Mouse (Mus musculus) large intestine, adult 2 months (tissue): ENCODE data around the gene Gm6482. TPM values are rescaled to one million over a fixed set of nuclear protein-coding genes. Genes with fewer than 3 reads are reported as not detected.
"Not testable (repeated sequence)": the region's sequence is repeated elsewhere in the genome, so short reads cannot be mapped to it uniquely, and the experiment has no call there.

Source experiments
- DNase-seq: peaks from one replicate; pipeline ENCODE4 v3.0.0-alpha.2; 2012; ENCODE audit warnings: low read depth, low spot score
- WGBS: fragments of 180-500 bp; shearing (Covaris S2); methylation state at CpG from one replicate; pipeline ENCODE4 v1.1.7; 2018; 5-methylcytosine and 5-hydroxymethylcytosine counted together
- polyA plus RNA-seq: library from polyadenylated mRNA; depleted of rRNA; stranded (reverse); fragments of >200 nt; gene quantifications from 2 replicates; pipeline ENCODE4 v1.2.3, GENCODE M21; 2012; rRNA removed

The Gm6482 gene
- polyA plus RNA-seq: not detected in 2 replicates

GRCm38 (mm10) chr14:41408181-41408580 lies at the start of gene Gm6482:
Gene Gm6482, minus strand, starts transcription at chr14:41408281.
- DNase-seq: not testable (repeated sequence)
- WGBS: 78% methylated on average over 1 of the region's 2 CpGs

- DNase-seq: not testable (repeated sequence)
- WGBS: no CpG with 5 or more reads among the region's 2 CpGs
Observed at GRCm38 (mm10) chr14:41453418-41453817, 45.3 kb upstream of the Gm6482 start, which contains the start of gene Gm7954. Gene Gm7954, minus strand, starts transcription at chr14:41453518.

GRCm38 (mm10) chr14:41425393-41426075 lies 17.5 kb upstream of the Gm6482 start:
- 17% methylated on average over 13 of the region's 16 CpGs for WGBS
- not testable (repeated sequence) for DNase-seq

DNA sequence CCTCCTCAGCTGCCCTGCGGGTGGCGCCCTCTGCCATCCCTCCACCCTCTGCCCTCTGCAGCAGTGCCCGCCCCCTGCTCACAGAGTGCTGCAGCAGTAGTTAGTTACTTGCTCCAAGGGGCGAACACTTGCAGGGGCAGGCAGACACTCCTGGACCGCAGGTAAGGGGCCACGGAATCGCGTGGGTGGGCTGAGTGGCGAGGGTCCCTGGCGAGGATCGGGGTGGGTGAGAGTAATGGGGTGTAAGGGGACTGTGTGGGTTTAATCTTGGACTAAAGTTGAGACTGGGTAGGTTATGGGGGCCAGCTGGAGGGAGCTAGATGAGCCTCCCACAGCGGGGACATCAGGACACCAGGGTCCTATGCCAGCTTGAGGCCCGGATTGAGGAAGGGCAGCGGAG lies 16.6 kb upstream of the Gm6482 start:
- WGBS: 23% methylated on average over 14 of the region's 14 CpGs
- not testable (repeated sequence) for DNase-seq

DNA sequence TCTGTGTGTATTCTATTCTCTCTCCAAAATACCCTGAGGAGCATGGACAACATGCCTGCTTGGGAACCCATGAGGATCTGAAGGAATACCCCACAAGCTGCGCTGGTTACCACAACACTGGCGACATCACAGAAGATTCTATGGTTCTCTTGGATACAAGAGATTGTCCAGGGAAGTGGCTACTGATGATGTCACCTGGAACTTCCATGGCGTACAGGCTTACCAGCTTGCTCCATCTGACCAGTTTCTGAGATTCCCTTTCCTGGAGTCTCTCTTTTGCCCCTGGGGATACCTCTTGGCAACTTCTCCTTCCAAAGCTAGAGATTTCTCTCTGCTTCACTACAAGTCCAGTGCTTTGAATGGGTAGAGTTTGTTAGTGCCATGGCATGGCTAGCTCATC lies 21.8 kb downstream of the Gm6482 start, which contains the start of gene Gm7945:
Gene Gm7945 (minus strand): TSS at position 101 of the 400 bp plus-strand sequence.
- WGBS: no CpG with 5 or more reads among the region's 3 CpGs
- not testable (repeated sequence) for DNase-seq

Other genes starting within 250 kb of the Gm6482 start
- gene Sftpd, start 223.1 kb downstream of the Gm6482 start, polyA plus RNA-seq: not detected in 2 replicates
- gene Gm2832, start 129.5 kb downstream of the Gm6482 start, polyA plus RNA-seq: not detected in 2 replicates
- gene Gm5798, start 59.7 kb downstream of the Gm6482 start, polyA plus RNA-seq: not detected in 2 replicates
- not detected in 2 replicates for gene Gm7945, start 21.9 kb downstream of the Gm6482 start, polyA plus RNA-seq
- not detected in 2 replicates for gene Gm7954, start 45.2 kb upstream of the Gm6482 start, polyA plus RNA-seq
- gene Gm3486, start 81.2 kb upstream of the Gm6482 start, polyA plus RNA-seq: not detected in 2 replicates
- not detected in 2 replicates for gene Gm7970, start 147.3 kb upstream of the Gm6482 start, polyA plus RNA-seq
- gene 1700049E17Rik2, start 164.9 kb upstream of the Gm6482 start, polyA plus RNA-seq: not detected in 2 replicates
- not detected in 2 replicates for gene Gm3072, start 216.3 kb upstream of the Gm6482 start, polyA plus RNA-seq
- gene Gm3676, start 238.2 kb upstream of the Gm6482 start, polyA plus RNA-seq: not detected in 2 replicates